Mouse (Mus musculus) induced T-regulatory cell, adult 2 months (primary cell): ENCODE data around the gene 4933424G06Rik.

Experiments used
- DNase-seq: peaks from one replicate; pipeline ENCODE4 v3.0.0-alpha.2; 2012; ENCODE audit warnings: low read depth

The 4933424G06Rik gene

DNA sequence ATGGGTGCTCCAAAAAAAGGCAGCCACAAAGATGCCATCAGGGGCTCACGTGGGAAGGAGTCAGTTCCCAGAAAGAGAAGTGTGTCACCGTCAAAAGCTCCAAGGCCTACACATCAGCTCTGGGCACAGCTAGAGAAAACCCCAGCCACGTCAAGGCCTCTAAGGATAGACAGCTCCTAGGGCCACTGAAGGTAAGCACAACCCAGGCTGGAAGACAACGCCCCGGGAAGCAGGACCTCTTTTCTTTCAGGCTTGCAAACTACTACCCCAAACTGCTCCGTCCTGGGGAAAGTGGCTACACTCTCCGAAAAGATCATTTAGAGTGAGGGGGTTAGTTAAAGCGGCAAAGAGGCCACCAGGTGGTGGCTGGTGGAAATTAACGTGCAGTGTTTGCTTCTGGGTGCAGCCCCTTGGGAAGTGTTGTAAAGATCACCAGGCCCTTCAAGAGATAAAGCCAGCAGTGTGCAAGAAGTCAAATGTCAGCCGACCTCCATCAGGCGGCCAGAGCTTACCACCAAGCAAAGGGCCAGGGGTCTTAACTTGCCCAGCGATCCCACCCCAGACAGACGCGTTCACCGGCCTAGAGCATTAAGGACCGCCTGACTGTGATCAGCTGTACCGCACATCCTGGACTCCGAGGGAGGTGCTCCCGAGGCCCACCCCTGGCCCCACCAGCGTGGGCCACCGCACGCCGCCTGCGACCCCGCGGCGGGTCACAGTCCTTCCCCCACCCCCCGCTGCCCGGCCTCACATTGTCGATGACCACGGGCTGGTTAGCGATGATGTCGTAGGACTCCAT, 695 bp upstream of the 4933424G06Rik start:
- peak; percentile 80 for DNase-seq

DNA sequence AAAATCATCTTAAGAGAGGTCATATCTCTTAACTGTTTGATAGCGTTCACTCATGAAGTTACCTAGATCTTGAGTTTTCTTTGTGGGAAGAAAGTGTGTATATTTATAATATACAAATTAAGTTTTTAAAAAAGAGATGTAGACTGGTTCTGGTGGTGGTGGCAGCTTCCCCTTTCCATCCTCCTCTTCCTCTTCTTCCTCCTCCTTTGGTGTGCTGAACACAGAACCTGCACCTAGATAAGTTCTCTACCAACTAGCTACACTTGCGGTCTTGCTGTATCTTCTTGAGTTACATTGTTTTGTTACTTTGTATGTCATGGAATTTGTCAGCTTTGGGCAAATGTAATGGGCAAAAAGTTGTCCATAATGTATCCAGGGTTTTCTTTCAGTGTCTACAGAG, 1.2 kb downstream of the 4933424G06Rik start:
- no peak for DNase-seq

DNA sequence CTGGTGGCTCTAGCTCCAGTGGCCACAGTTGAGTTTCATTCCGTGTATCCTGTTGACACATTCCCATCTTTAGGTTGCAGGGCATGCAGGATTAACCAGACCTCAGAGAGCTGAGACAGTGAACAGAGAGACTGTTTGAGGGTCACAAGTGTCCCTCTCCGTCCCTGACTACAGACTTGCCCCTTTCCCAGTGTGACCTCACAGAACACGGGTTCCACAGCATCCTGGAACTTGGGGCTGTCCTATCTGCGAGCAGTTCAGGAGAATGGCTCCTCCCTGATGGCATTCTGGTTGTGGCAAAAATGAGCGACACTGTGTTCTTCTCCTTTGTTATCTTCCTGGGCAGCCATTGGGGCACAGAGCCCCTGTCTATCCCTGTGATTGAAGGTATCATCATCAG, 4.4 kb downstream of the 4933424G06Rik start, which contains the start of gene Actr1b:
Actr1b (minus strand) TSS at position 112 of the 400 bp plus-strand sequence.
- DNase-seq = no peak

DNA sequence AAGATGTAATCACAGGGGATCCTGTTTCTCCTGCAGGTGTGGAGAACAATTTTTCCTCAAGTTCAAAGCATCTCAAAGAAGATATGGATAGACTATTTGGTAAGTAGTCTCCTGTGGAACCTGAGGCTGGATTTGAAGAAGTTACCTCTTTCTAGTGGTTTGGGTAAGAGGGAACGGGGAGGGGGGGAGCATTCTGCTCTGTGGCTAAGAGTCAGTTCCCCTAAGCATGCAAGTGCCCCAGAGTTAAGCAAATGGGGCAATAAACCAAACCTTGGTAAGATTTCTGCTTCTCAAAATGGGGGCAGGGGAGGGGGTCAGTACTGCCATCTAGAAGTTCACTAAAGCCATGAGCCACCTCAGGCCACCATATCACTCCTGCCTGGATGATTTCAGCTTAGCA, 8.8 kb downstream of the 4933424G06Rik start:
- no peak for DNase-seq

DNA sequence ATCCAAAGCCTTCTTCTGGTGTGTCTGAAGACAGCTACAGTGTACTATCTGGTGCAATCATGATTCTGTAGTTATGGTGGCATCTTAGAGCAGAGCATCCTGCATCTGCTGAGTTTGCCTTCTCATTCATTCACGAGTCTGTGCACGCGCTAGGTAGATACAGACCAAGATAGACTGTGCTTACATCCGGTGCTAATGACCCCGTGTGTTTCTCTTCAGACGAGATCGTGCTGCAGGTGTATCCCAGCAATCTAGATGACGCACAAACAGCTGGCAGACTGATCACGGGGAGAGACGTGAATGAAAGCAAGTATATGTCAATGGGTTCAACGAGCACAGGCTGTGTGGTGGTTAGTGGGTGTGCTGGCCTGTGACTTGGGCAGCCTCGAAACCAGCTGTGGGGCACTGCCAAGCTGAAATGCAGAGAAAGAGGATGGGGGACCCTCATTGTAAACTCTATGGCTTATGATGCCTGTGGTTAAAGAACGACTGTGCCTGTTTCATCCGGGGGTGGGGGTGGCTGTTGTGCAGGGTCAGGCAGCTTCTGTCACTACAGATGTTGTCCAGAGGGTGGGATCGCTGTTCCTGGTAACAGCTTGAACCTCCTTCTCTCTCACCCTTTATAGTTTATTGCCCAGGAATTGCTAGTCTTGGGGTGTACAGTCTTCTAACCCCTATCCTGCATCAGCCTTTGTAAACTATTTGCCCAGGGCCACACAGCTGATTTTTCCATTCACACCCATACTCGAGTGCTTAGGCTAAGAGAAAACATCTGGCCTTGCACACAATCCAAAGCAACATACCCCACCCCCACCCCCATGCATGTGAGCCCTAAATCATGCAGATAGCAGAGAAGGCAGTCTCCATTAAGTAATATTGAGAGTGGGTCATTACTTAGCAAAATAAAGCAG, 13.5 kb downstream of the 4933424G06Rik start:
- peak; percentile 79 for DNase-seq

DNA sequence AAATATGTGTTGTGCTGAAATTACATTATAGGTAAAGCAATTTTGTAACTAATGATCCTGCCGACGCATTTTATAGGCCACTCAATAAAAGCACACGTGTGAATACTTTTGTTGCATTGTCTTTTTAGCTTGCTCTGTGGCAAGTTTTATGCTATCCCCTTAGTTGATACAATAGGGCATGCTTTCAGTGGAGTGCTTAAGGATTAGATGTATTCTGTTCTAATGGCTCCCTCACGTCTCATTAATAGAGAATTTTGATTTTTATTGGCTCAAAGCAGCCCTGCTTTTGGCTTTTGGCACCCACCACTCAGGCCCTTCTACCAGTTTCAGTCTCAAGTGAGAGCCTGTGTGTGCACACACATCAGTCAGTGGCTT, 14.1 kb downstream of the 4933424G06Rik start:
- DNase-seq = no peak

DNA sequence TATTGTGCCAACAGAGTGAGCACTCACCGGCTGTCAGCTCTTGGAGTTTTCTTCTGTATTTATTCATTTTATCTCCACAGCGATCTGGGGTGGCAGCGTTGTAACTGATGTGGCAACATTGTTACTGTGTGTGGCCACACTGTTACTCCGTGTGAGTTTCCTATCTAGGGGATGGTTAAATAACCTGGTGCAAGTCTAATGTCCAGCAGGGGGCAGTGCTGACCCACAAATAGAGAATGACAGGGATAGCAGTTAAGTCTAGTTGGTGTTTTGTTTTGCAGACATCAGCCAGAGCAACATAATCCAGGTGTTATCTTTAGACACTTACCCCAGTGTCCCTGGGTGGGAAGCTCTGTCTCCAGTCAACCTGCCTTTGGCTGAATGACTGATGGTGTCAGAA, 27.4 kb downstream of the 4933424G06Rik start:
- DNase-seq = peak; percentile 95

DNA sequence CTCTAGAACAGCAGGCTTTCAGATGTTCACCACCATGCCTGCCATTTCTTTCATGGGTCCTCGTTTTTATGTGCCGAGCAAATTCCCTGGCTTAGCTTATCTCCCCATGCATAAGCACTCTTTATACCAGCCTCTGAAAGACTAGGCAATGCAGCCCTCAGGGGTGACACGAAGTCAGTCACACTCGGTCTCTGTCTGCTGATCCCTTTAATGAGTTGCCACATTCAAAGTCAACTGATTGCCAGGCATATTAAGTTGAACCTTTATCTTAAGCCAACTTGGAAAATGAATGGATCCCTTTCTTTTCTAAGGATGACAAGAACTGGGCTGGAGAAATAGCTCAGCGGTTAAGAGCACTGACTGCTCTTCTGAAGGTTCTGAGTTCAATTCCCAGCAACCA, 29.3 kb downstream of the 4933424G06Rik start:
- no peak for DNase-seq

DNA sequence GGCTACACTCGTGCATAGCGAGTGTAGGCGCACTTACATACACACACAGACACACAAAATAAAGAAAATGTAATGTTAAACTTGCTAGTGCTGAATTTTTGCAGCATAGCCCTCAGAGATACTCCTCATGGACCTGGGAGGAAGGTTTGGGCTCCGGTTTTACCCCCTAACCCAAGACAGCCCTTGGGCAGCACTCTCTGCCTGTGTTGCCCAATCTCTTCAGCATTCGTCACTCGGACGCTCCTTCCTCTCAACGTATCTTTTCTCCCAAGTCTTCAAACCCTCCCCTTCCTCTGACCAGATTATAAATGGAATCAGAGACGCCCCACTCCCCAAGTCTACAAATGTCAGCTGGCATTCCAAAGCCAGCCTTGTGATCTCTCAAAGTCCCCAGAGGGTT, 33.1 kb downstream of the 4933424G06Rik start:
- no peak for DNase-seq

DNA sequence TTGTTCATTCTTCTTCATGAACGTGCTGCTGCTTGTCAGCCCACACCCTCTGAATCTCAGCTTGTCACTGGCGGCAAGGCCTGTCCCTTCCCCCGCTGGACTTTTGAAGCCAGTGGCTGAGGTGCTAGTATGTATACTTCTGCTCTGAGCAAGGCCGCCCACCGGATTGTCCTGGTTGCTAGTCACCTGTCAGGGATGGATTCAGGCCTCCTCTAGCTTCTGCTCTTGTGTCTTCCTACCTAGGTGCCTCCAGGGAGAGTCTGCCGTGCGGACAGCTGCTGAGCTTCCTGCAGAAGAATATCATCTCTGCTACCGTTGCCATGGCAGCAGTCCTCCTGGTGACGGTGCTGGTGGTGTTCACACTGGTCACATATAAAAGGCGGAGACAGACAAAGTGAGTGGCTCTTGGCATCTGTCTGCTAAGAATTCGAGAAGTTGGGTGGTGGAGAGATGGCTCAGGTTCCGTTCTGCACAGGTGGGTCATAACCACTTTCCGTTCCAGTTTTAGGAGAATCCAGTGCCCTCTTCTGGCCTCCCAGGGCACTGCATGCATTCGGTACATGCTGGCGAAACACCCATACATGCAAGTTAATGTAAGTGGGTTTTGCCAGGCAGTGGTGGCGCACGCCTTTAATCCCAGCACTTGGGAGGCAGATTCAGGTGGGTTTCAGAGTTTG, 34.5 kb downstream of the 4933424G06Rik start:
- peak; percentile 91 for DNase-seq

DNA sequence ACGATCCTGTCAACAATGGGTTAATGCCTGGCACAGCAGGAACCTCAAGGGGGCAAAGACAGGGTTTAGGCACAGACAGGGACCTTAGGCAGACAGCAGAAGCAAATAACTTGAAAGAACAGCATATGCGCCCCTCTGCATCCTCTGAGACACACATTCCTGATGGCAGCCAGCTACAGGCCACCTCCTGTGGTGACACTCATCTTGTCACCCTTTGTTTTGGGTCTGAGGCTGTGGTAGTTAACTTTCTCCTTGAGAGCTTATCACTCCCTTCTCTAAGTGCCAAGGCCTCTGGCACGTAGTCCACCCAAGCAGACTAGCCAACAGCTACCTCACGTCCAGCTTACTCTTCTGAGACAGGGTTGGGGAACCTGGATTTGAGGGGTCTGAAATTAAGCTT, 35.7 kb downstream of the 4933424G06Rik start:
- DNase-seq = no peak

DNA sequence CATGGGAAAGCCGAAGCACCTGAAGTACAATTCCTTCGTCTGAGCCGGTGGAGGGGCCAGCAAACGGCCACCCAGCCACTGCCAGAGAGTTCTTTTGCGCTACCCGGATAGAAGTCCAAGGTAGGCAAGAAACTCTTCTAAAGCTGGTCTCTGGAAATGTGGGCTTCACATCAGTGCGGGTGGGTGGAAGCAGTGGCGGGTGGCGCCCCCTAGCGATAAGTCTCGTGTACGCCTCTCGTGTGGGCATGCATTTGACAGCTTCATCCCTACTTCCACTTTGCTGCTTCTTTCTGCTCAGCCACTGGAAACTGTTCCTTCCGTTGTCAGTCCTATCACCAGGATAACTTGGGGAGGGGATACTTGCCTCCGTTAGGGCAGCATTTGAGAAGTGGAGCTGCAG, 36.5 kb downstream of the 4933424G06Rik start:
- DNase-seq = peak; percentile 61

DNA sequence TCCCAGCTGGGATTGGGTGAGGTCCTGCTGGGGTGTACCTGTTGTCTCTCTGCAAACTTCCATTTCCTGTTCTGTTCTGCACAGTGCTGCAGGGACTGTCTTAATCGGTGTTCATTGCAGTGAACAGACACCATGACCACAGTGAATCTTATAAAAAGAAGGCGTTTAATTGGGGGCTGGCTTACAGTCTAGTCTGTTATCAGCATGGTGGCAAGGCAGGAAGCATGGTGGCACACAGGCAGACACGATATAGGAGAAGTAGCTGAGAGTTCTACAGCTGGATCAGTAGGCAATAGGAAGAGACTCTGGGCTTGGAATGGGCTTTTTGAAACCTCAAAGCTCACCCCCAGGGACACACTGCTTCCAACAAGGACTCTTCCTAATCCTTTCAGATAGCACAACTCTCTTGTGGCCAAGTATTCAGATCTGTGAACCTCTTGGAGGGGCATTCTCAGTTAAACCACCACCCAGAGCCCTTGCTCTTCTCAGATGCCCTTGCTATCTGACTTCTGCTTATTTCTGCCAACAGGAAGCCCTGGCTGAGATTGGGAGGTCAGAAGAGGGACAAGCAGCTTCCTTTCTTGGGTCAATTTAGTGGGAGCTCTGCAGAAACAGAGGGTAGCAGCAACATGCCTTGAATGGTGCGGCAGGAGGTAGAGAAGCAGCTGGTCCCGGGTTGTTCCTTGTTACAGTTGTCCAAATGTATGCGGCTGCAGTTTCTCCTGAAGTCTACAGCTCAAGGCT, 44.2 kb downstream of the 4933424G06Rik start:
- no peak for DNase-seq

DNA sequence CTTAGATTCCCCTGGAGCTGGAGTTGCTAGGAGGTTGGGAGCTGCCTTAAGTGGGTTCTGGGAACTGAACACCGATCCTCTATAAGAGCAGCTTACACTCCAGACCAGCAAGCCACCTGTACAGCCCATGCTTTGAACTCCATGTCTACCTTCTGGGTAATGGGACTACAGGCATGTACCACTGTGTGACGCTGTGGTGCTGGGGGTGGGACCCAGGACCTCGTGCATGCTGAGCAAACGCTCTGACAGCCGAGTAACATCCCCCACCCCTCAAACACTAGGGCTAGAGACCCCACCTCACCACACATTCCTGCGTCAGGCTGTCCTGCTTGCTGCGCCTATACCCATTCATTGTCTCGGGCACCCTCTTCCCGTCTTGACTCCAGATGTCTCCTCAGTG, 48.6 kb downstream of the 4933424G06Rik start:
- no peak for DNase-seq

DNA sequence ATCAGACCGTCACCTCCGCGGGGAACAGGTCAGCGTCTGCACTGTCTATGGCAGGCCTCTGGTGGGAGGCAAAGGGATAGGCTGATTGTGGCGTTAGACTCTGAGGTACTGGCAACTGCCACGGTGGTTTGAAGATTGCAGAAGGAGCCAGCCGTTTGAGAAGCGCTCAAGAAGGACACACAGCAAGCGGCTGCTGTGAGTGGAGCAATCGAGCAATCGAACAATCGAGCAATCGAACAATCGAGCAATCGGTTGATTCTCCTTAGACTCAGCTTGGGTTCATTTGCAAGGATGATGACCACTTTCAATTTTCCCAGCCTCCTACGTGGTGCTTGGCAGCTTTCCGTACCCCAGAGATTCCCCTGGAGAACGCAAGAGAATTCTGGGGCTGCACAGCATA, 49.1 kb downstream of the 4933424G06Rik start:
- no peak for DNase-seq

DNA sequence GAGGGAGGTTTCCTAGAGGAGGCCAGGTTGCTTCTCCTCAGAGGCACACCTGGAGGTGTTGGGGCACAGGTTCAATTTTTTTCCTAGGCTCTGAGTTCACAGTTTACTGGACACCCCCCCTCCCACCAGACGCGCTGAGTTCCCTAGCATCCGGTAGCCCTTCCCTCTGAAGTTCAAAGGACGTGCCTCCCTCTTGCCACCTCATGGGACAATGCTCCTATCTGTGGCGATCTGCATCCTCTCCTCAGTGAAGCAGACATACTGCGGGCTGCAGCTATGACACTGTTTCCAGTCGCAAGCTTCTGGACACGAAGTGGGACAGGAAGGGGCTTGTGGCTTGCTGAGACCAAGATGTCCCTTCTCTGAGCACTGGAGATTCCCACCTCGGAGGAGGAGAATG, 50.5 kb downstream of the 4933424G06Rik start:
- DNase-seq = peak; percentile 74

DNA sequence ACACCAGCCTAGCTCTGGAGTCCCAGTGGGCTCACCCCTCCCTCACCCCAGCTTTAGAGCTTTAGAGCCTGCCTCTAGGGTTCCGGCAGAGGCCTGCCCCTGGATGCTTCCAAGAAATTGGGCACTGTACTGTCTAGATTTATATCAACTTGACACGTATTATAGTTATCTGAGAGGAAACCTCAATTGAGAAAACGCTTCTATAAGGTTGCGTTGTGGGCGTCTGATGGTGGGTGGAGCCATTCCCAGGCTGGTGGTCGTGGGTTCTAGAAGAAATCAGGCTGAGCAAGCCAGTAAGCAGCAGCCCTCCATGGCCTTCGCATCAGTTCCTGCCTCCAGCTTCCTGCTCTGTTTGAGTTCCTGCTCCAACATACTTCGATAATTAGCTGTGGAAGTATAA, 51.1 kb downstream of the 4933424G06Rik start:
- no peak for DNase-seq

DNA sequence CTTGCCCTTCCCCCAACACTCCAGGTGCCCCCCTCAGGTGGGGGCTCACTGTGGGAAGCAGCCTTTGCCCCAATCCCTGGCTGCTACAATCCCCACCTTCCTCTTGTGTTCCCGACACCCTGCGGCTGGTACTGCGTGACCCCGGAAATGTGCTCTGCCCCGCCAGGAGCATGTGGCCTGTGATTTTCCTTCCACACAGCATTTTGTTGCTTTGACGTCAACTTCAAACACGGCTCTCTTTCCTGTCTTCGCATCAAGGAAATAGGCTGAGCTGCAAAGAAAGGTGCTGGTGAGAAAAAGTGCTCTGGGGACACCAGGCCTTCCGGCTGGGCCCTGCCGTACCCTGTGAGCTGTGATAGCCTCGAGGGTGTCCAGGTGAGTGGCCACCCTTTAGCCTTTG, 51.6 kb downstream of the 4933424G06Rik start, which contains the start of gene Zap70:
Zap70 (plus strand) TSS at position 231 of the 400 bp plus-strand sequence.
- DNase-seq = peak; percentile 94

DNA sequence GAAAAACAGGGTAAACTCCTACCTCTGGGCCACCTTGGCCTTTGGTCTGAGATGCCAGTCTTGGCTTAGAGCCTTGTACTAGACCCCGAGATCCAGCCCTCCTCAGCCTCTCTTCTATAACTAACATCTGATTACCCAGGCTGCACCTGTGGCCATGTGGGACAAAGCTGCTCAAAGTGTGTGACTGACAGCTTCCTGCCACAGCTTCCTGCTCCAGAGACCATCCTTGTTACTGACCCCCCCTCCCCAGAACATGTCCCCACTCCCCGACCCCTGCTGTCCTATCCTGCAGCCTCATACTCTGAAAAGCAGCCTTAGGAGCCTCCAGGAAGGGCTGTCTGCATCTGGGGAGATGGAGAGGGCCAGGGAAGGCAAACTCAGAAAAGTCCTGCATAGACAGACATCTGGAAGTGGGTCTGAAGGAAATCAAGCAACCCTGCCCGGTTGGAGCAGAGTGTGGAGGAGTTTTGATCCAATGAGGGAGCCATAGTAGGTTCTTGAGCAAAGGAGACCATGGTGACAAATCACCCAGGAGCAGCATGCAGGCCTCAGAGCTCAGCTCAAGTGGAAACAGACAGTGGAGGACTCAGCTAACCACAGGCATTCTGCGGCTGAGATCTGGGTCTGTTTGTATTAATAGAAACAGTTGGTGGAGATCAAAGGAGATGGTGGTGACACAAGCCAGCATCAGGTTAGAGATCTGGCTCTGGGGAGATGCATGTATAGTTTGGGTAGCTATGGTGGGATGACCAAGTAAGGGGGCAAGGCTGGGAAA, 56.7 kb downstream of the 4933424G06Rik start:
- DNase-seq = peak; percentile 88

DNA sequence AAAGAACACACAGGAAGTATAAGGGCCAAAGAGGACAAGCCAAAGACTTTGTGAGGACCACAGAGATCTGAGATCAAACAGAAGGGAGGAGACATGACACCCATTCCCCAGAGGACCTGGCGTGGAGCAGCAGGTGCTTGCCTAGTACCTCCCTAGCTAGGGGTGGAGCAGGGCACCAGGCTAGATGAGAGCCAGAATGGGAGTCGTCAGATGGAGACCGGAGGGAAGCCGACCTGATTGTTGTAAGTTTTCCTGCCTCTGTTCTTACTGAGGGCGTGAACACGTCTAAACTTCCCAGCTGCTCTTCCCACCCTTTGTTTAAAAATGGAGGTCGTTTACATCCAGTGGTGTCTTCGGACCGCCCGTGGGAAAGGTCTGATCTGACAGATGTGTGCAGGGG, 57.4 kb downstream of the 4933424G06Rik start:
- peak; percentile 78 for DNase-seq

DNA sequence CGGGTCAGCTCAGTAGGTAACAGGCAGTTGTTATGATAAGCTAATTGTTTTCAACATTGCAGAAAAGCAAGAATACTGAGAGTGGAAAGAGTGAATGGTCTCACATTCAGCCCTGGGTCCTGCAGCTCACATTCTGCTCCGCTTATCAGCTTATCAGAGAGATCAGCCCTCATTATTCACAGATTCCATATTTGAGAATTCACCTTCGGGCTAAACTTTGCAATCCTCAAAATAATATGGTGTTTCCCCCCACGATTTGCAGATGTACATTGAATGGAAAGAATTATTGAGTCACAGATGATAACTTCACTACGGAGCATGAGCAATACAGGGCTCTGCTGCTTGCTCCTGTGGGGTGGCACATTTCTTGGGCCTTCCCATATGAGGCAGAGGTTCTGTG, 58.8 kb downstream of the 4933424G06Rik start:
- peak; percentile 64 for DNase-seq
